Mouse (Mus musculus) limb, embryonic 11.5 days (tissue): Measurements from ENCODE around the gene Hemk1. TPM values are rescaled to one million over a fixed set of nuclear protein-coding genes. Genes with fewer than 3 reads are reported as not detected.
"Not testable (repeated sequence)": the region's sequence is repeated elsewhere in the genome, so short reads cannot be mapped to it uniquely, and the experiment has no call there.

Source experiments
- ATAC-seq: fragments of 200-750 bp; cut with Nextera tagmentation; 2 replicates; pipeline ENCODE4 v1.8.0; 2017; ENCODE audit warnings: low read depth; ENCODE audit not compliant: insufficient number of reproducible peaks, low FRiP score, low TSS enrichment
- DNase-seq: peaks from one replicate; pipeline ENCODE4 v3.0.0-alpha.2; 2015; ENCODE audit warnings: low spot score
- H3K27ac ChIP-seq: fragments of 300-500 bp; sonication (generic); replicated peaks from 2 replicates; pipeline ENCODE4 v1.5.1; 2014; ENCODE audit warnings: low read depth, mild to moderate bottlenecking, low read length
- H3K27me3 ChIP-seq: fragments of 300-500 bp; sonication (generic); 2 replicates; pipeline ENCODE4 v1.6.1; 2014; ENCODE audit warnings: mild to moderate bottlenecking, low read length, mixed read lengths; ENCODE audit not compliant: control insufficient read depth, insufficient read depth
- H3K36me3 ChIP-seq: fragments of 300-500 bp; sonication (generic); 2 replicates; pipeline ENCODE4 v1.6.1; 2014; ENCODE audit warnings: mild to moderate bottlenecking, low read length, moderate library complexity, mixed read lengths; ENCODE audit not compliant: control insufficient read depth, insufficient read depth
- H3K4me1 ChIP-seq: fragments of 300-500 bp; sonication (generic); 2 replicates; pipeline ENCODE4 v1.6.1; 2014; ENCODE audit warnings: low read length, mixed read lengths; ENCODE audit not compliant: control insufficient read depth, insufficient read depth
- H3K4me2 ChIP-seq: fragments of 300-500 bp; sonication (generic); 2 replicates; pipeline ENCODE4 v1.6.1; 2014; ENCODE audit warnings: low read depth, mild to moderate bottlenecking, moderate library complexity; ENCODE audit not compliant: severe bottlenecking
- H3K4me3 ChIP-seq: fragments of 300-500 bp; sonication (generic); 2 replicates; pipeline ENCODE4 v1.5.1; 2014; ENCODE audit warnings: low read depth, low read length
- H3K9ac ChIP-seq: fragments of 300-500 bp; sonication (generic); 2 replicates; pipeline ENCODE4 v1.6.1; 2014; ENCODE audit warnings: mild to moderate bottlenecking, low read length
- H3K9me3 ChIP-seq: fragments of 300-500 bp; sonication (generic); 2 replicates; pipeline ENCODE4 v1.6.1; 2016; ENCODE audit warnings: low read length; ENCODE audit not compliant: control insufficient read depth
- WGBS: fragments of 180-500 bp; shearing (Covaris S2); extraction: QIAGEN DNeasy Blood & Tissue Kit; methylation state at CpG from one replicate; pipeline ENCODE4 v1.1.7; 2014; 5-methylcytosine and 5-hydroxymethylcytosine counted together
- polyA plus RNA-seq: library from polyadenylated mRNA; unstranded; fragments of >200 nt; fragmentation: Nextera tagmentation; extraction: Ambion mirVana; gene quantifications from 2 replicates; pipeline ENCODE4 v1.2.1, GENCODE M21; 2014

Gene Hemk1
- polyA plus RNA-seq, 1 experiment from 2014 or later: 10.0 TPM

DNA sequence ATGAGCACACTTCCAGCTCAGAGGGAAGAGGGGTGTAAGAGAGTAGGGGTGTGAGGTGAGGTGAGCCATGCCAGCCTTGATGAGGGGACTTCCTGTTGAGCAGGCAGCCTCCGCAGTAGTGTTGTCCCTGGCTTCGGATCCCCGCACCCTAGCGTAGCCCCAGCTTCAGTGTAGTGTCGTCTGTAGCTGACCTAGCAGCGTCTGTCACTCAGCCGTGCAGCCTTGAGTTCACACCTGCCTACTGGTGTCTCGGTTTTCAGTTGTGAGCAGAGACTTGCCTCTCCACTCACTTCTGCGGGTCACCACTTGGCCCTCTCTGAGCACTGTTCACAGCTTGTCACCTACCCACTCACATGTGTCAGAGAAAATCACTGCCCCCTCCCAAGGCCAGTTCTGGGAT is 29.0 kb downstream of the Hemk1 start:
- WGBS: 70% methylated on average over 9 of the region's 9 CpGs
- no peaks in the 10 kb centered on the region for H3K27me3 ChIP-seq
- H3K4me3 ChIP-seq: no peak overlapping the region
- no peak overlapping the region for H3K9ac ChIP-seq
- DNase-seq: no peak
- ATAC-seq: no peak
- H3K36me3 ChIP-seq: no peaks in the 10 kb centered on the region
- no peaks in the 10 kb centered on the region for H3K4me1 ChIP-seq
- no peaks in the 10 kb centered on the region for H3K9me3 ChIP-seq
- H3K27ac ChIP-seq: no peak overlapping the region
- H3K4me2 ChIP-seq: no peak overlapping the region

GRCm38 (mm10) chr9:107308346-107309000 is 29.7 kb downstream of the Hemk1 start:
- ATAC-seq (no peak), DNase-seq (no peak)
- Histone ChIP-seq H3K27ac (no peak overlapping the region), H3K27me3 (no peaks in the 10 kb centered on the region), H3K36me3 (no peaks in the 10 kb centered on the region), H3K9me3 (no peaks in the 10 kb centered on the region), H3K4me2 (no peak overlapping the region), H3K4me3 (no peak overlapping the region), H3K4me1 (no peaks in the 10 kb centered on the region), H3K9ac (no peak overlapping the region)
- WGBS: 87% methylated on average over 9 of the region's 9 CpGs

DNA sequence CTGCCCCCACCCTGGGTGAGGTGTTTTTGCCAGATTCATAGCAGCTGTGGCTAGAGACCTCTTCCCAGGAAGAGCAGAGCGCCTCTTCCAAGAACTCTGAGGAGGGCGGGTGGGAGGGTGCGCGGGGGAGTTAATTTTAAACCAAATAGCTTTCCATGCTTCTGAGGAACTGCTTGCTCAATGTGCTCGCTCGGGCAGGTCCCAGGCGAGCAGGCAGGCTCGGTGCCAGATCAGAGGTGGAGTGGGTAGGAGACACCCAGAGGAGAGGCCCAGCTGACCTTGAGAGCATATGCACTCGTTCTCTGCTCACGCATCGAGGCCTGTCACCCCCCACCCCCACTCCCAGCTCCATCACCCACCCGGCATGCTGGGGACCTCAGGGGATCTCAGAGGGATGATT is 30.3 kb downstream of the Hemk1 start:
- ATAC-seq (no peak), DNase-seq (no peak)
- Histone ChIP-seq H3K27ac (no peak overlapping the region), H3K4me1 (no peaks in the 10 kb centered on the region), H3K4me3 (no peak overlapping the region), H3K4me2 (no peak overlapping the region), H3K27me3 (no peaks in the 10 kb centered on the region), H3K9ac (no peak overlapping the region), H3K36me3 (no peaks in the 10 kb centered on the region), H3K9me3 (no peaks in the 10 kb centered on the region)
- WGBS: 76% methylated on average over 12 of the region's 12 CpGs

DNA sequence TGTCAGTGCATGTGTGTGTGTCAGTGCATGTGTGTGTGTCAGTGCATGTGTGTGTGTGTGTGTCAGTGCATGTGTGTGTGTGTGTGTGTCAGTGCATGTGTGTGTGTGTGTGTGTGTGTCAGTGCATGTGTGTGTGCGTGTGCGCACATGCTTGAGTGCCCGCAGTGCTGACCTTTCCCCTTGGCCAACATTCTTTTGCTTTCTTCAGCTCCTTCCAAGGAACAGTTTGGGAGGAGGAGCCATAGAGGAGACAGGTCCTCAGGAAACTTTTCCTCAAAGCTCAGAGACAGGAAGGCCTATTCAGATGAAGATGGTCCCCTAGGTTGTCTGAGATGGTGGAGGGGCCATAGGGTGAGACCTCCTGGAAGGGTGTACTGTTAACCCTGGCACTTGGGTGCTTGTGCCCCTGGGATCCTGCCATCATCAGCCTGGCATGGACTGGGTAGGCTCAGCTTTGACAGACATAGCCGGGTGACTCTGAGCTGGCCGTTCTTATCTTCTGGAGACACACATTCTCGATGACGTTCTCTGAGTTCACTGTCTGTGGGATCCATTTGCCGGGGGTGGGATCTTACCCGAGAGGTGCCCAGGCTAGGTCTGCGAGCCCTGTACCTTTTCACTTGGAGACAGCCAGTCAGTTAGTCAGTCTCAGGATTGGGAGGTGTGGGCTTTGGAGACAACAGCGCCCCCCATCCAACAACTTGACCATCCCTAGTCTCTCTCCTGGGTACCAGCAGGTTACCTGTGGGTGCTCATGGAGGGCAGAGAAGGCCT is 30.9 kb downstream of the Hemk1 start:
- Histone ChIP-seq H3K9ac (no peak overlapping the region), H3K27ac (no peak overlapping the region), H3K4me2 (no peak overlapping the region), H3K36me3 (no peaks in the 10 kb centered on the region), H3K4me3 (no peak overlapping the region), H3K27me3 (no peaks in the 10 kb centered on the region), H3K4me1 (no peaks in the 10 kb centered on the region), H3K9me3 (no peaks in the 10 kb centered on the region)
- peak; percentile 57; the same call in 1 of the 2 replicates for ATAC-seq
- DNase-seq: no peak
- WGBS: 88% methylated on average over 11 of the region's 11 CpGs

DNA sequence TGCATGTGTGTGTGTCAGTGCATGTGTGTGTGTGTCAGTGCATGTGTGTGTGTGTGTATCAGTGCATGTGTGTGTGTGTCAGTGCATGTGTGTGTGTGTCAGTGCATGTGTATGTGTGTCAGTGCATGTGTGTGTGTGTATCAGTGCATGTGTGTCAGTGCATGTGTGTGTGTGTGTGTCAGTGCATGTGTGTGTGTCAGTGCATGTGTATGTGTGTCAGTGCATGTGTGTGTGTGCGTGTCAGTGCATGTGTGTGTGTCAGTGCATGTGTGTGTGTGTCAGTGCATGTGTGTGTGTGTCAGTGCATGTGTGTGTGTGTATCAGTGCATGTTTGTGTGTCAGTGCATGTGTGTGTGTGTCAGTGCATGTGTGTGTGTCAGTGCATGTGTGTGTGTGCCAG is 31.5 kb downstream of the Hemk1 start:
- H3K9ac ChIP-seq, H3K4me3 ChIP-seq, H3K36me3 ChIP-seq, H3K4me2 ChIP-seq, H3K27ac ChIP-seq, H3K4me1 ChIP-seq, DNase-seq, H3K9me3 ChIP-seq, H3K27me3 ChIP-seq, ATAC-seq: not testable (repeated sequence)
- 89% methylated on average over 1 of the region's 1 CpGs for WGBS

- 63% methylated on average over 13 of the region's 13 CpGs for WGBS
- no peak overlapping the region for H3K27ac ChIP-seq
- DNase-seq: no peak
Measured at GRCm38 (mm10) chr9:107305601-107306542, 32.3 kb downstream of the Hemk1 start.

DNA sequence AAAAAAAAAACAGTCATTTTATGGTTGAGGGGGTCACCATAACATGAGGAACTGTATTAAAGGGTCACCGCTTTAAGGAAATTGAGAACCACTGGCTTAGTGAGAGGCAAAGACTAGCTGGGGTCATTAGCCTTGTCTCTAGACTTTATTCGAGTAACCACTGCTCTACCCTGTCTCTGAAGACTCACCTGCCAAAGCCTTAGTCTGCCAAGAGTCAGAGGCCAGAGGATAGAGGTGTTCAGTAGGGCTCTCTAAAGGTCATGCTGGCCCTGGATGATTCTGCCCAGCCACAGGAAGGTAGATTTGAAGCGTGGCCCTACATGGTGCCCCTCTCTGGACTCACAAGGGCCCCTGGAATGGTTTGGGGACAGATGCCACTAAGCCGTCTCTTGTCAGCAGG is 33.1 kb downstream of the Hemk1 start:
- ATAC-seq (no peak), DNase-seq (no peak)
- Histone ChIP-seq H3K27me3 (no peaks in the 10 kb centered on the region), H3K27ac (no peak overlapping the region), H3K9ac (no peak overlapping the region), H3K9me3 (no peaks in the 10 kb centered on the region), H3K4me2 (no peak overlapping the region), H3K36me3 (no peaks in the 10 kb centered on the region), H3K4me1 (no peaks in the 10 kb centered on the region), H3K4me3 (no peak overlapping the region)
- WGBS: 86% methylated on average over 4 of the region's 4 CpGs

More at GRCm38 (mm10) chr9:107305601-107306542, 32.3 kb downstream of the Hemk1 start:
- no peak for ATAC-seq
- H3K4me1 ChIP-seq: no peaks in the 10 kb centered on the region
- H3K4me2 ChIP-seq: no peak overlapping the region
- no peak overlapping the region for H3K4me3 ChIP-seq
- no peaks in the 10 kb centered on the region for H3K36me3 ChIP-seq
- H3K27me3 ChIP-seq: no peaks in the 10 kb centered on the region
- H3K9me3 ChIP-seq: no peaks in the 10 kb centered on the region
- H3K9ac ChIP-seq: no peak overlapping the region

DNA sequence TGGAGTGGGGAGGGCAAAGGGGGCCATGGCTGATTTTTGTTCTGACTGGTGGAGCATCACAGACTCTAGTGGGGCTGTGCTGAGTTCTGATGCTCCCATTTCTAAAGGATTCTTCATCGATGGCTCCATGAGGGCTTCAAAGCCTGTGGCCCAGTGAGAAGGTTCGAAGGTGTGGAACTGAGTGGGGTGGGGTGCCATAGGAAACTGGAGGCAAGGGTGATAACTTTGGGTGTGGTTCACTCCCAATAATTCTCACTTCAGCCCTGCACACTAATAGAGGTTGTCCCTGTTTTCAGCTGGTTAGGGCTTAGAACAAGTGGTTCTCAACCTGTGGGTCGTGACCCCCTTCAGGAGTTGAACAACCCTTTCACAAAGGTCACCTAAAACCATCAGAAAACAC is 33.8 kb downstream of the Hemk1 start:
- no peak overlapping the region for H3K9ac ChIP-seq
- H3K36me3 ChIP-seq: no peaks in the 10 kb centered on the region
- H3K27ac ChIP-seq: no peak overlapping the region
- WGBS: 91% methylated on average over 3 of the region's 3 CpGs
- no peak overlapping the region for H3K4me2 ChIP-seq
- H3K4me1 ChIP-seq: no peaks in the 10 kb centered on the region
- DNase-seq: no peak
- H3K27me3 ChIP-seq: no peaks in the 10 kb centered on the region
- H3K9me3 ChIP-seq: no peaks in the 10 kb centered on the region
- no peak overlapping the region for H3K4me3 ChIP-seq
- ATAC-seq: no peak
